Mouse (Mus musculus) CD8-positive naive resting alpha-beta T cell, adult 2 months (primary cell): ENCODE measurements around the gene Mlycd.
A peak's percentile ranks its signal among the peaks of the same experiment; 100 is the strongest.
"Not testable (repeated sequence)": the region's sequence is repeated elsewhere in the genome, so short reads cannot be mapped to it uniquely, and the experiment has no call there.

ENCODE experiments used
- DNase-seq, 2 experiments: peaks; one replicate each; pipeline ENCODE4 v3.0.0; 2022; ENCODE audit warnings: low read depth in 2 of 2, low spot score in 2 of 2

Gene Mlycd

DNA sequence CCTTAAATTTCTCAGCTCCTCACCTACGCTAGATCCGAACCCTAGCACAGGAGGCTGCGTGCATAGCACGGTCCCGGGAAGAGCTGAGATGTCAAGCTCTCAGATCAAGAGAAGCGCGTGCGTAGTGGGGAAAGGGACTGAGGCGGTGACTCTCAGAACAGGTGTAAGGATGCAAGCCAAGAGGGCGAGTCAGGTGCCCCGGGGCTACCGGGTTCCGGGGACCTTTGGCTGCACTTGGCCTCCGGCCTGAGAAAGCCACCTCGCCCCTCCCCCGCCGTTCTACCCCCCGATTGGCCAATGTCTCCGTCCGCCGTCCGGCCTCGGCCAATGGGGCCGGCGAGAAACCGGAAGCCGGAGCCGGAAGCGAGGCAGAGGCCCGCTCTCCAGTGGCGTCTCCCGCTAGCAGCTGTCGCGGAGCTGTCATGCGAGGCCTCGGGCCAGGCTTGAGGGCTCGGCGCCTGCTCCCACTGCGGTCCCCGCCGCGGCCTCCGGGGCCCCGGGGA lies at the start of gene Mlycd:
TSS of gene Mlycd (plus strand) at position 355 of the 503 bp plus-strand sequence.
- DNase-seq = peak; percentile 68 to 70

DNA sequence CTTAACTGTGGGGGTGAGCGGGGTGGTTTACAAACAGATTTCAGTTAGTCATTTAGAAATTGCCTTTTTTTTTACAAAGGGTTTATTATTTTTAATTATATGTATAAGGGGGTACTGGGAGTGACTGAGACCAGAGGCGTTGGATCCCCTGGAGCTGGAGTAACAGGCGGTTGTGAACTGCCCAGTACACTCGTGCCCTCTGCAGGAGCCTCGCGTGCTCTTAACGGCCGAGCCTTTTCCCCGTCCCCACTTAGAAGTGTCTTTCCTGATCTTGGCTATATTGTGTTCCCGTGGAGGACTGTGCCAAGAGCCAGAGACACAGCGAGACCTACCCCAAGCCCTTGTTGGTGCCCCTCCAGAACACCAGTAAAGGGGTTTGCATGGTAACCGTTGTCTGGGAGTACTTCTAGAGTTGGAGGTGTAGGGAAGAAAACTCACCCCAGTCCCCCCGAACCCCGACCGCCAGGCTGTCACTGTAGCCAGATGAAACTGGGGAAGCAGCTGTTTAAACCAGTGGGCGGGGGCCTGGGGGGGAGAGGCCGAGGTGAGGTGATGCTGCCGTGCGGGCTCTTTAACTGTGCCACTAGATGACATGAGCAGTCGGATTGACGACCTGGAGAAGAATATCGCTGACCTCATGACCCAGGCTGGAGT lies 49.5 kb upstream of the Mlycd start:
- DNase-seq = no peak

DNA sequence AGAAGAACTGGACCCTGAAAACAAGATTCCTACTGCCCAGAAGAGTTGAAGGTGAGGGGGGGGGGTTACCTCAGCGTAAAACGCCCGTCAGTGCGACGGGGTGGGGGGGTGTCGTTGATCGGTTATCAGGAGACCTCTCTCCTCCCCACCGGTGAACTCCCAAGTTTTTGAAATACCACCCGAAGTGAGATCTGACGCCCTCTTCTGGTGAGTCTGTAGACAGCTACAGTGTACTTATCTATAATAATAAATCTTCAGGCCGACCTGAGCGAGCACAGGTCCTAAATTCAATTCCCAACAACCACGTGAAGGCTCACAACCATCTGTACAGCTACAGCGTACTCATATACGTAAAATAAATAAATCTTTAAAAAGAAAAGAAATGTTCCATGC lies 49.0 kb upstream of the Mlycd start:
- DNase-seq = no peak

DNA sequence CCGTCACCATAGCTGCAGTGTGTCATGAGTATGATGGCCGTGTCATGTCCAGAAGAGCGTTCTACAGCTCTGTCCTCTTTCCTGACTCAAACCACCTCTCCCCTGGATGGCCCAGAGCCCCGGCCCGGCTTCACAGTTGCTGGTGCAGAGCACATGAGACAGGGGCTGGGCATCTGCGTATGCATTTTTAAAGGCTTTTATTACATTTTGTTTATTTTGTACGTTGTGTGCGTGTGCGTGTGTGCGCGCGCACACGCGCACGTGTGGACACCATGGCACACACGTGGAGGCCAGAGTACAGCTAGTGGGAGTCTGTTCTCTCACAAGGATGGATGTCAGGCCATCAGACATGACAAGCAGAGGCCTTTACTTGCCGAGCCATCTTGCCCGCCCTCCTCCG lies 43.0 kb upstream of the Mlycd start:
- DNase-seq = no peak

DNA sequence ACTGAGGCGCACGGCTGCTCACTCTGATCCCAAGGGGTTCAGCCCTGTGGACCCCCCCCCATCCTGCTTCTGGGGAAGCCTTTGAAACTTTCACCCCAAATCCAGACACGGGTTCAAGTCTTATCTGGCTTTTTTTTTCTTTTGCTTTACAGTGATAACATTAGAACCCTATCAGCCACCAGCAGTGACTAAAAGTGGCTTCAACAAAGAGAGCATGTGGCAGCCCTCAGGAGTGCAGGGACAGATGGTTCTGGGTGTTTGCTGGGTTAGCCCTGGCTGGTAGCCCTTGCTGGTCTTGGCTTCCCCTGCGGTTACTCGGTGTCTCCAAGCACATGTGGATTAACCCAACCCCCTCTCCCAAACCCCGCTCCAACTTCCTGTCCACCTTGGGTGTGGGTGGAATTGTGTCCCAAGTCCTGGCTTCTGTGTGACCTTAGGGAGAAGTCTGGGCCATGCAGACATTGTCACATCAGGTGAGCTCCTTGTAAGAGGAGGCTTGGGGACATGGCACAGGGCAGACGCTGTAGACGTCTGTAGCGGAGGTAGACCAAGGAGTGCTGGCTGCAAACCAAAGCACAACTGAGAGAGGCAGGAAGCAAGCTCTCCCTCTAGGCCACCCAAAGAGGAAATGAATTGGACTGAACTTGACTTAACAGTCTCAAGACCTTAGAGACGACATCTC lies 41.6 kb upstream of the Mlycd start:
- no peak for DNase-seq

DNA sequence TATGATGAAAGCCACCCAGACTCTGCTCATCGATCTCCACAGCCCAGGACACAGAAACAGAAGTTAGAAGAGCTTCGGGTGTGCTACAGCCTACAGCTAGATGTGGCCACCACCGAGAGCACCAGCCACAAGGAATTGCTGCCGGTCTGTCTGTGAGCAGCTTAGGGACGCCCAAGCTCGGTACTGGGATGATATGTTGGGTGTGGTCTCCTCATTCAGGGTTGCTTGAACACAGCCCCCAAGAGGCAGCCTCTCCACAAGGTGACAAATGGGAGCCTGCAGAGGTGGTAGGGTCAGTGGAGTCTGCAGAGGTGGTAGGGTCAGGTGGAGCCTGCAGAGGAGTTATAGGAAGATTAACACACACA lies 41.0 kb upstream of the Mlycd start:
- no peak for DNase-seq

DNA sequence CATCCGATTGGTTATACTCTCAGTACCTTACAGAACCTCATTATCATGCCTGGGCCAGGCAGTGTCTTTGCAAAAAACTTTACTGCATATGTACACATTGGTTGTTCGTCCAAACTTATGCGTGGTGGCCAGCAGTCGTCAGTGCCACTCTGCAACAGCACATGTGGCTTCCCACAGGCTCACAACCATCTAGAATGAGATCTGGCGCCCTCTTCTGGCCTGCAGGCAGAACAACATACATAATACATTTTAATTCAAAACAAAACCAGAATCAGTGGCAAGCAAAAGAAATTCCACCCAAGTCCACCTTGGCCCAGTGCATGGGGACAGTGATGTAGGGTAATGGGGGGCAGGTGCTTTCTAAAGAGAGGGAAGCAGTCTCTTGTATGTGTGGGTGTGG lies 38.0 kb upstream of the Mlycd start:
- not testable (repeated sequence) for DNase-seq

DNA sequence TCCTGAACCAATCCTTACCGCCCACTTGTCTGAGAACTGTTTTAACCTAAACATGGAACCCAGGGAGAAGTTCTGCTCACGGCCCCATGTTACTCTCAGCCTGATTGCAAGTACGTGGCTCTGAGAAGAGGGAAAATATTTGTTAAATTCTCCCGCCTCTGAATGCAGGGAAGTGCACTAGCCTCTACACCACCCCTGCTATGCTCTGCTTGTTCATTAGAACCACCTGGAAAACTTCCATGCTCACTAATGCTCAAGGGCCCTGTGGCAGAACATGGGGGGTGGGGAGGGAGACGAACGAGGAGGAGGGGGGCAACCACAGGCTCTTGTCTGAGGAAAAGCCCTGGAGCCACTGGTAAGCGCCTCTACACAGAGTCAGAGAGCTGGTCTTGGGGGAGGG lies 36.5 kb upstream of the Mlycd start:
- no peak for DNase-seq

DNA sequence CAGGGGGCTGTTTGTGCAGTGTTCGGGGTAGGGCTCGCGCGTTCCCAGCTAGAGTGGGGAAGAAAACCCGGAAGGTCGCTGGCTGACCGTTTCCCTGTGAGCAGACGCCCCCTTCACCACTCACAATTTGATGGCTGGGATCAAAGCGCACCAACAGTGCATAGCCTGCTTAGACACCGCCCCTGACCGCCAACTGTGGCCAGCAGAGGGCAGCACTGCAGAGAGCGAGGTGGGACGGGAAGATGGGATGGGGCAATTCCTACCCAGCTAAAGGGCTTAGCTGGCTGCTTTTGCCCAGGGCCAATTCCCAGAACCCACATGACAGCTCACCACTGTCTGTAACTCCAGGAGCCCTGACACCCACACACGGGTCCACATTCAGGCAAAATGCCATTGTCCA lies 35.8 kb upstream of the Mlycd start:
- peak; percentile 20 to 35 for DNase-seq

DNA sequence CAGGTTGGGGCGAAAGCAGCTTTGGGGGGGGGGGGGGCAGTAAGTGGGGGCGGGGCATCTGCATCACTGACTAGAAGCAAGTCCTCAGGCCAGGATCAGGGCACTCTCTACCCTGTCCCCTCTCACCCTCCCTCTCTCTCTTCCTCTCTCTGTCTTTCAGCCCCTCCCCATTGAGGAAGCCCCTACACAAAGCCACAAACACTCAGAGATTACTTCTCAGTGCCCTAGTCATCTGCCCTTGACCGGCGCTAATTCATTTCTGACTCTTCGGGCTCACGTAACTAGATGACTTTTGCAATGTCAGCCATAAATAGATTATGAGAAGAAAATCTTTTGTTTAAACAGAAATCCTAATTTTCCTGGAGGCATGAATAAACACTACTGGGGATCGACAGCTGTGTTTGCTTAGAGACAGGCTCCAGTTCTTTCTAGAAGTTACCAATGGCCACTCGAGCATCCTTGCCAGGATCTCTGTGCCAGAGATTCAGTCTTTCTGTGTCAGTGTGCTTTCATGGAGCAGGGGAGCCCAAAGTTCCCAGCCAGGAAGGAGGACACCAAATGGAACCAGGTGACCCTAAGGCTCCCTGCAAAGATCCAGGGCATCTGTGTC lies 33.9 kb upstream of the Mlycd start:
- DNase-seq = no peak

DNA sequence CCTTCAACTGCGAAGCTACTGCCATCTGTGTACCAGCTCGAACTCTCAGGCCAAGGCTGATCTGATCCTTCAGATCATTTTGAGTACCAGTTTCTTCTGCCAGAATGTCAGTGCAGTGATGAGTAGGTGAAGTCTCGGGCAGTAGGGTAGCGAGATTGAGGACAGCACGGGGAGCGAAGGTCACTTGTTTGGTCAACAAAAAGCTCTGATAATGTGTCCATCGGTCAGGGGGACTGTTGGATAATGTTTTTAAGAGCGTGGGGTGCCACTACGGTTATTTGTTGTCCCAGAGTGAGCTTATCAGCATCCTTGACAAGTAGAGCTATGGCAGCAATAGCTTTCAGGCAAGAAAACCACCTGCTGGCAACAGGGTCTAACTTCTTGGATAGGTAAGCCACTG lies 20.0 kb upstream of the Mlycd start:
- DNase-seq = not testable (repeated sequence)

DNA sequence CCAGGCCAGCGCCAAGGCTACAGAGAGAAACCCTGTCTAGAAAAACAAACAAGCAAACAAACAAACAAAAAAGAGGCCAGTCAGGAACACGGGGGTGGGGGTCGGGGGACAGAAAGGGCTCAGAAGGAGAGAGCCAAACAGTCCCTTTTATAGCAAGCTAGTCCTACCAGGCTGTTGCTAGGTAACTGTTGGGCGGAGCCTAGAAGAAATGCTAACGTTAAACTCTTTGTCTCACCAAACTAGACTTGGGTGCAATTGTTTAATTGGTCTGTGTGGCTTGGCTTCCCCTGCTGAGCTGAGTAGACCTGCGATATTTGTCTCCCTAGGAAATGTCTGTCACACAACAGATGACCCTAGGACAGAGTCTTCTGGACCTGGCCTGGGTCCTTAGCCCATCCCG lies 16.2 kb upstream of the Mlycd start:
- DNase-seq = no peak

DNA sequence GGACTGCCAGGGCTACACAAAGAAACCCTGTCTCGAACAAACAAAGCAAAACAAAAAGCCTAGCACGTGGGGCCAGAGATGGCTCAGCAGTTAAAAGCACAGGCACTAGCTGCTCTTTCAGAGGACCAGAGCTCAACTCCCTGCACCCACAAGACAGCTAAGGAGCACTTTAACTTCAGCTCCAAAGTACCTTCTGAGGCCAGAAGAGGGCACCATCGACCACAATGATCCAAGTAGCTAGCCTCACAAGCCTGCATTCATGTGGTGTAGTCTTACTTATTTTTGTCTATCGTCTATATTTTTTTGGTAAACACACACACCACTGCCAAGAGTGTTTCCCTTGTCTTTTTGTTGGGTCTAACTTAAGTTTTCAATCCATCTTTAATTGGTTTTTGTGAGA lies 14.1 kb upstream of the Mlycd start:
- peak; percentile 14 to 35 for DNase-seq

DNA sequence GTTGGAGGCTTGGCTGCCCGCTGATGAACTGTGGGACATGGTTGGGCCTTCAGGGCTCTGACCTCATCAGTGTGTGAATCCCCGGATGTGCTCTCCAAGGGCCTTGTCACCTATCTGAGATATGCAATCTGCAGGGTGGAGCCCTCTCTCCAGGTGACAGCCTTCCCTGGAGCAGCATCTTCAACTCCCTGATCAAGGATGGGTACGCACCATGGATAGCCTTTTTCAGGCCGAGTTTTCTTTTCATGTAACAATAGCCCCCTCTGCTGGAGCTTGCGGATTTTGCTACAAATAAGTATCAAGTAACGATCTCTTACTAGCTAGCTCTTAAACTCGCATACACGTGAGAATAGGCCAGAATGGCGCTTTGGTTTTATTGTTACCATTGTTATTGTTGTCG lies 10.2 kb upstream of the Mlycd start:
- DNase-seq = peak; percentile 33 to 60

DNA sequence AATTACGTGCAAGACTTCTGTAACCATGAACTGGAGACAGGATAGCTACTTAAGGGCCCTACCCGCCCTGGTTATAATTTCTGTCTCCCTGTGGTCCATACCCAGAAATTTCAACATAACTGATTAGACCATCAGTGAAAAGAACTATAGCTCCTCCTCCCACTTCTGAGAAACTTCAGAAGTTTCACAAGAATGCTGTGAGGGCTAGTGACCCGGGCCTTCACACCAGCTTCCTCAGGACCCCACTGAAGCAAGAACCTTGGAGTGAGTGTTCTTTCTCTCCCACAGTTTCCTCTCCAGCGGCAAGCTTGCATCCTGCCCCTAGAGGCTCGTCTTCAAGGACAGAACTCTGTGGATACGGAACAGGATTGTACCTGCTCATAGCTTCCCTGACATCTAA lies 8.8 kb upstream of the Mlycd start:
- DNase-seq = no peak

DNA sequence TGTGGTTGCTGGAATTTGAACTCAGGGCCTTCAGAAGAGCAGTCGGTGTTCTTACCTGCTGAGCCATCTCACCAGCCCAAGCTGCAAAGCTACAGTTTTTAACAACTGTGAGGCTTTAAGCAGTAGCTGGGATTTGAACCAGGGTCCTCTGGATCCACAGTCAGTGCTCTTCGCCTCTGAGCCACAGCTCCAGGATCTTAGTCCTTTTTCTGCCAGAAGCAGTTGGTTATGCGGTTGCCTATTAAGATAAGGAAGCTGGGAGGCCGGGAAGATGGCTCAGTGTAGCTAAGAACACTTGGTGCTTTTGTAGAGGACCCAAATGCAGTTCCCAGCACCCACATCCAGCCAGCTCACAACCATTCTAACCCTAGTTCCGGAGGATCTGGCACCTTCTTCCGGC lies 7.7 kb upstream of the Mlycd start:
- DNase-seq = no peak

DNA sequence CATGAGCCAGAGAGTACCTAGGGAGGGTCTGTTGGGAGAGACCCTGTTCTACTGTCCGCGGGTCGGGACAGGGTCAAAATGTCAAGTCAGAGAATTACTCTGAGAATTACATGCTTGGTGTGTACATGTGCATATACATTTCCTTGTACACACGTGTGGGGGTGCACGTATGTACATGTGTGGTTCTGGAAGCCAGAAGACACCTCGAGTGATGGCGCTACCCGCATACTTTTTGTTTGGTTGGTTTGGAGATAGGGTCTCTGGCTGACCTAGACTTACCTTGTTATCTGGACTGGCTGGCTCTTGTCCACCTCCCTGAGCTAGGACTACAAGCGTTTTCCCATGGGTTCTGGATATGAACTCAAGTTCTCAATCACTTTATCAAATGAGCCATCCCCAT lies 581 bp upstream of the Mlycd start:
- DNase-seq = no peak

DNA sequence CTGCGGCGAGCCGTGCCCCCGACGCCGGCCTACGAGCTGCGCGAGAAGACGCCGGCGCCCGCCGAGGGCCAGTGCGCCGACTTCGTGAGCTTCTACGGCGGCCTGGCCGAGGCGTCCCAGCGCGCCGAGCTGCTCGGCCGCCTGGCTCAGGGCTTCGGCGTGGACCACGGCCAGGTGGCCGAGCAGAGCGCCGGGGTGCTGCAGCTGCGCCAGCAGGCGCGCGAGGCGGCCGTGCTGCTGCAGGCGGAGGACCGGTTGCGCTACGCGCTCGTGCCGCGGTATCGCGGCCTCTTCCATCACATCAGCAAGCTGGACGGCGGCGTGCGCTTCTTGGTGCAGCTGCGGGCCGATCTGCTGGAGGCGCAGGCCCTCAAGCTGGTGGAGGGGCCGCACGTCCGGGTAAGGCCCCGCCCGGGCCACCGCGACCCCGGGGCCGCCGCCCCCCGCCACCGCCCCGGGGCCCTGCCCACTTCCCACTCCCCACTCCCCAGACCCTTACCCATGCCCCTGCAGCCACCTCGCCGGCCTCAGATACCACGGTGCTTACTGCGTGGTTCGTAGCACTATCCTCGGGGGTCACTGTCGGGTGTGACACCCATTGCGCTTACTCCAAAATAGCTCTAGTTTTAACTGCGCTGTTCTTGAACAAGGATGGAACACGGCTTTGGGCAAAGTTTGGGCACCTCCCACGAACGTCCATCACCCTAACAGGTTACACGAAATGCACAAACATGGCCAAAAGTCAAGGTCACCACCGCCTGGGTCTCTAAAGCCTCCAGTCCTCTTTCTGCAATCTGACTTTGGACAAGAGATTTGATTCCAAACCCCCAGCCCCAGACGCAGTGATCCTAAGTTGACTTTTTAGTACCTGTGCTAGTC lies 633 bp downstream of the Mlycd start:
- no peak for DNase-seq

DNA sequence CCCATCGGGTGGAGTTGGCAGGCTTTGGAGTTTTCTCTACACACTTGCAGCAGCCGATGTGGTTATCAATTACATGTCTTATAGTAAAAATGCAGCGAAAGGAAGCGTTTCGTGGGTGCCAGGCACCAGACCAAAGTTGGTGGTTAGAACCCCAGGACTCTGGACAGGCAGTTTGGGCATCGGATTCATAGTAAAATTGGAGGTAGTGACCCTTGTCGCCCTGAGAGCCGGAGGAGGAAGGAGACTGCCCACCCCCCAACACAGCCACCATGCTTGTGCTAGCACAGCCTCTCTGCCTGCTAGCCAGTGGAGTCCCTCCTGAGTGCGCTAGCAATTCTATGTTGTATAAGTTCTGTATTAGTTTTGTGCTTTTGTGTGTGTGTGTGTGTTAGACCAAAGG lies 3.9 kb downstream of the Mlycd start:
- DNase-seq = no peak

DNA sequence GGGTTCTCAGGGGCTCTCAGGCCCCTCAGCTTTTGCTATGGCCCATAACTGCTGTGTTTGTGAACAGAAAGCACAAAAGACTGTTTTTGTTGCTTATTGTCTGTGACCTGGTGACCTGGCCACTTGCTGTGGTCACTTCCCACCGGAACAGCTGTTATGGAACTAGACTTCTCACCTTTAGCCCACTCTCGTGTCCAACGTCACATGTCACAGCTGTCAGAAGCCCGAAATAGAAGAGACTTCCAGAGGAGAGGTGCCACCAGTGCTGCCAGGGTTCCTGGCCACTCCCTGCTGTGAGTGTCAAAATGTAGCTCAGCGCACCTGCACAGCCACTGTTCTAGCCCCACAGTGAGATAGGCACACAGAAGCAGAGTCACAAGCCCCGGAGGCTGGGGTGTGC lies 4.6 kb downstream of the Mlycd start:
- no peak for DNase-seq

DNA sequence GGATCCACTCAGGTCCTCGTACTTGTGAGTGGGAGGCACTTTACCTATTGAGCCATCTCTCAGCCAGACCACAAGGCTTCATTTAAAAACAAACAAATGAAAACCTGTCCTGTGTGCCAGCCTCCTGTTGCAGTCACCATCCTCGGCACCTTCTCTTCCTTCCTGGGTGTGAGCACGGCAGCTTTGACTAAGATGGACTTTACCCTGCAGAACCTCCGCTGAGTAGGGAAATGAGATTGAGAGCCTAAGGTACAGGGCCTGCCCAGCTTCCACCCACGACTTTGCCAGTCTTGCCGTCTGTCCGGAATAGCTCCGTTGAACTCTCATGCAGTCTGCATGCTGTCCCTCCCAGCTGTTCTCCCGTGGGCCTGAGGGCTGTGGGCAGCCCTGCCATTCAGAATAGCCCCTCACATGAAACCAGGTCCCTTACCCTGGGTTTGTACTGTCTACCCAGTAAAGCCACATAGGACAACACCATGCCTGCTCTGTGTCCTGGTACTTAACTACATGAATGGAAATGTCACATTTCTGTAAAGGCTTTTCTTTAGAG lies 5.5 kb downstream of the Mlycd start:
- no peak for DNase-seq
